Mouse (Mus musculus) limb, embryonic 14.5 days (tissue): ENCODE measurements at regions not wholly inside any gene's neighbourhood (a gene's known extent, or its start where the extent isn't known, plus 50 kb on each side); places are given as distances from the start of the nearest gene placed in this dataset.

Source experiments
- ATAC-seq: fragments of 200-750 bp; cut with Nextera tagmentation; 2 replicates; pipeline ENCODE4 v1.8.0; 2017; ENCODE audit warnings: low read depth, moderate number of reproducible peaks, moderate TSS enrichment; ENCODE audit not compliant: low FRiP score
- DNase-seq: peaks from one replicate; pipeline ENCODE4 v3.0.0-alpha.2; 2015; ENCODE audit warnings: low spot score
- H3K27ac ChIP-seq: fragments of 300-500 bp; sonication (generic); replicated peaks from 2 replicates; pipeline ENCODE4 v1.5.1; 2014; ENCODE audit warnings: low read depth, mild to moderate bottlenecking, low read length, moderate library complexity, mixed read lengths
- H3K27me3 ChIP-seq: fragments of 300-500 bp; sonication (generic); 2 replicates; pipeline ENCODE4 v1.6.1; 2014; ENCODE audit warnings: low read length, mixed read lengths; ENCODE audit not compliant: control insufficient read depth, insufficient read depth
- H3K36me3 ChIP-seq: fragments of 300-500 bp; sonication (generic); 2 replicates; pipeline ENCODE4 v1.6.1; 2014; ENCODE audit warnings: mild to moderate bottlenecking, low read length, moderate library complexity, mixed read lengths; ENCODE audit not compliant: control insufficient read depth, insufficient read depth
- H3K4me1 ChIP-seq: fragments of 300-500 bp; sonication (generic); 2 replicates; pipeline ENCODE4 v1.6.1; 2014; ENCODE audit warnings: antibody characterized with exemption, low read length, mixed read lengths; ENCODE audit not compliant: control insufficient read depth, insufficient read depth
- H3K4me2 ChIP-seq: fragments of 300-500 bp; sonication (generic); replicated peaks from 2 replicates; pipeline ENCODE4 v1.6.1; 2014; ENCODE audit warnings: low read depth, mild to moderate bottlenecking, low read length, moderate library complexity; ENCODE audit not compliant: severe bottlenecking
- H3K4me3 ChIP-seq: fragments of 300-500 bp; sonication (generic); replicated peaks from 2 replicates; pipeline ENCODE4 v1.5.1; 2014; ENCODE audit warnings: low read length
- H3K9ac ChIP-seq: fragments of 300-500 bp; sonication (generic); 2 replicates; pipeline ENCODE4 v1.6.1; 2014; ENCODE audit warnings: mild to moderate bottlenecking, low read depth, low read length, moderate library complexity; ENCODE audit not compliant: severe bottlenecking
- H3K9me3 ChIP-seq: fragments of 300-500 bp; sonication (generic); 2 replicates; pipeline ENCODE4 v1.6.1; 2016; ENCODE audit warnings: low read length; ENCODE audit not compliant: control insufficient read depth
- POLR2A ChIP-seq: fragments of 200-500 bp; IDR thresholded peaks from 2 replicates; pipeline ENCODE4 v1.8.0; 2012; ENCODE audit warnings: inconsistent platforms, mild to moderate bottlenecking, moderate library complexity, borderline replicate concordance; ENCODE audit not compliant: insufficient read depth, insufficient read length; ENCODE audit errors: extremely low read depth
- WGBS: fragments of 180-500 bp; shearing (Covaris S2); extraction: QIAGEN DNeasy Blood & Tissue Kit; methylation state at CpG from one replicate; pipeline ENCODE4 v1.1.7; 2014; 5-methylcytosine and 5-hydroxymethylcytosine counted together

- DNase-seq (no peak), ATAC-seq (no peak)
- Histone ChIP-seq H3K4me3 (no peak overlapping the region), H3K27me3 (no peaks in the 10 kb centered on the region), H3K36me3 (no peaks in the 10 kb centered on the region), H3K9me3 (no peaks in the 10 kb centered on the region), H3K9ac (no peak overlapping the region), H3K27ac (no peak overlapping the region), H3K4me1 (no peaks in the 10 kb centered on the region), H3K4me2 (no peak overlapping the region)
- WGBS = 83% methylated on average over 5 of the region's 5 CpGs
- TF ChIP-seq POLR2A = no peak
Measured at GRCm38 (mm10) chr4:39791096-39791495, 341.0 kb downstream of the 1700009N14Rik start.

DNA sequence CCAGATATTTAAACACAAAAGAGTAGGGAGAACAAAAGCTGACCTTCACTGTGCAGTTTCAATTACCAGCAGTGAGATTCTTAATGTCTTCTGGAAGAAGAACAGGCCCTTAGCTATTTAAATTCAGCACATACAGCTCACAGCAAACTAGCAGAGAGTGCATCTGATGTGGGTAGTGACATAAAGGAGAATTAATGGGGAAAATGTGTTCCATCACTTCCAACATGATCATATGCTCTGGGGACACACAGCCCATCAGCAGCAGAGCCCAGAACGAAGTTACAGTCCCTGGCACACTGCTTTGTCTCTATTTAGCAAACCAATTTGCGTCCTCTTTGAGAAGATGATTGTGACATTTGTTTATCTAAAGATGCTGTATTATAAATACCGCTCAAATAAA is 332.9 kb upstream of the Aco1 start:
- WGBS = 79% methylated on average over 3 of the region's 3 CpGs
- no peak for TF ChIP-seq POLR2A

DNA sequence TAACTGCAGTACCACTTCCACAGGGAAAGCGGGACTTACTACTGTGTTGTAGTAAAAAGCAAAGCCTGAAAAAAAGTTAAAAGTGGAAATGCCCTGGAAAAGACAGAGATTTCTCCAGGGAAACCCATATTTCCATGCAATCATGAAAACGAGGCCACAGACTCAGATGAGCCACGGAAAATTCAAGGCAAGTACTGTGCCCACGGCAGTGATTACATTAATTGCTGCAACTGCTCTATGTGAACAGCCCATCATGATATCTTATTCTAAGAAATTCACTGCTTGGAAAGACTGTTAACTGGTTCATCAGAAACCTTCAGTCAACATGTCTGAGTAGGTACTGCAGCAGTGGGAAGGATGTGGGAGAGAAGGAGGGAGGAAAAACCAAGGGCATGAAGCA is 330.1 kb upstream of the Aco1 start:
- Histone ChIP-seq H3K36me3 (no peaks in the 10 kb centered on the region), H3K4me2 (no peak overlapping the region), H3K4me1 (no peaks in the 10 kb centered on the region), H3K4me3 (no peak overlapping the region), H3K27ac (no peak overlapping the region), H3K9me3 (no peaks in the 10 kb centered on the region), H3K9ac (no peak overlapping the region), H3K27me3 (no peaks in the 10 kb centered on the region)
- TF ChIP-seq POLR2A = no peak
- DNase-seq (no peak), ATAC-seq (no peak)
- 72% methylated on average over 4 of the region's 4 CpGs for WGBS

More for the DNA sequence above, 332.9 kb upstream of the Aco1 start:
- H3K4me3 ChIP-seq = no peak overlapping the region
- no peak overlapping the region for H3K27ac ChIP-seq
- H3K4me2 ChIP-seq = no peak overlapping the region
- no peaks in the 10 kb centered on the region for H3K4me1 ChIP-seq
- no peak for DNase-seq
- no peak for ATAC-seq
- H3K36me3 ChIP-seq = no peaks in the 10 kb centered on the region
- no peaks in the 10 kb centered on the region for H3K9me3 ChIP-seq
- H3K27me3 ChIP-seq = no peaks in the 10 kb centered on the region
- no peak overlapping the region for H3K9ac ChIP-seq

DNA sequence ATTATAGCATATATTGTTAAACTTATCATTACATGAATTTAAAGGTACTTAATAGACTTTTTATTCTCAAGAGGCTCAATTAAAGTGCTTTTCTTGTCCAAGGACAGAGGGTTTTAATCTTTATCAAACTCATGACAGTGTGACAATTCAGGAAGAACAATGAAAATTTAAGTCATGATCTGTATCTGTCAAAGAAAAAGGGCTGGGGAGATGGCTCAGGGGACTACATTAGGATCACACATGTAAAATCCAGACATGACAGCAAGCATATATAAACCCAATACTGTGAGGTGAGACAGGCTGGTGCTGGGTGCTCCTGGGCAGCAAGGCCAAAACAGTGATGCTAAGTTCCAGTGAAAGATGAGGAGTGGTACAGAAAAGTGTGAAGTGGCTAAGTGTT is 327.3 kb upstream of the Aco1 start:
- DNase-seq (no peak), ATAC-seq (no peak)
- TF ChIP-seq POLR2A = no peak
- no peaks in the 10 kb centered on the region for H3K27me3 ChIP-seq
- H3K4me2 ChIP-seq = no peak overlapping the region
- no peak overlapping the region for H3K27ac ChIP-seq
- no peaks in the 10 kb centered on the region for H3K4me1 ChIP-seq
- H3K36me3 ChIP-seq = no peaks in the 10 kb centered on the region
- H3K9me3 ChIP-seq = no peaks in the 10 kb centered on the region
- no peak overlapping the region for H3K4me3 ChIP-seq
- H3K9ac ChIP-seq = no peak overlapping the region

DNA sequence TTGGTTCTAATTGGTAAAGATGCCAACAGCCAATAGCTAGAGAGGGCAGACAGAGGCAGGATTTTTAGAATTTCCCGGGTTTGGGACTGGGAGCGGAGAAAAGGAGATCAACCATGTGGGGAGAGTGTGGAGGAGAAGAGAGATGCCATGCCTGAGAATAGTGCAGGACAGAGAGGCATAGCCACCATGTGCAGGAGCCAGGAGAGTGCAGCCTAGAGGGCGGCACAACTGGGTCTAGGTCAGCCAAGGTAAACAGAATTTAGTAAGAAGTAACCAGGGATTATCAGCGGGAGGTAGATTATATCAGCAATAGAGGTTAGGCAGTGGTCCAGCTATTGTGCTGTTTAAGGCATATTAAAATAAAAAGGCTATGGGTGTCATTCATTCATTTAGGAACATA is 325.2 kb upstream of the Aco1 start:
- no peak for TF ChIP-seq POLR2A
- 83% methylated on average over 4 of the region's 4 CpGs for WGBS
- ATAC-seq (no peak), DNase-seq (no peak)
- Histone ChIP-seq H3K36me3 (no peaks in the 10 kb centered on the region), H3K27ac (no peak overlapping the region), H3K9ac (no peak overlapping the region), H3K4me3 (no peak overlapping the region), H3K4me2 (no peak overlapping the region), H3K4me1 (no peaks in the 10 kb centered on the region), H3K27me3 (no peaks in the 10 kb centered on the region), H3K9me3 (no peaks in the 10 kb centered on the region)

GRCm38 (mm10) chr4:39833634-39834033 is 309.2 kb upstream of the Aco1 start:
- 79% methylated on average over 1 of the region's 1 CpGs for WGBS

More at GRCm38 (mm10) chr4:39833634-39834033, 309.2 kb upstream of the Aco1 start:
- no peaks in the 10 kb centered on the region for H3K27me3 ChIP-seq
- H3K4me1 ChIP-seq = no peaks in the 10 kb centered on the region
- no peak for DNase-seq
- H3K4me3 ChIP-seq = no peak overlapping the region
- no peak for ATAC-seq
- H3K4me2 ChIP-seq = no peak overlapping the region
- no peak overlapping the region for H3K9ac ChIP-seq
- no peak for TF ChIP-seq POLR2A
- no peaks in the 10 kb centered on the region for H3K36me3 ChIP-seq
- H3K9me3 ChIP-seq = no peaks in the 10 kb centered on the region
- H3K27ac ChIP-seq = no peak overlapping the region
